Mouse (Mus musculus) intestine, embryonic 15.5 days (tissue): ENCODE measurements around the gene Gm12185. TPM values are rescaled to one million over a fixed set of nuclear protein-coding genes. Genes with fewer than 3 reads are reported as not detected.
"Not testable (repeated sequence)": the region's sequence is repeated elsewhere in the genome, so short reads cannot be mapped to it uniquely, and the experiment has no call there.

Source experiments
- ATAC-seq: fragments of 200-750 bp; cut with Nextera tagmentation; 2 replicates; pipeline ENCODE4 v1.8.0; 2017; ENCODE audit warnings: moderate TSS enrichment, moderate library complexity
- H3K27ac ChIP-seq: fragments of 300-500 bp; sonication (generic); 2 replicates; pipeline ENCODE4 v1.5.1; 2015; ENCODE audit warnings: mild to moderate bottlenecking, inconsistent platforms
- H3K27me3 ChIP-seq: fragments of 300-500 bp; sonication (generic); replicated peaks from 2 replicates; pipeline ENCODE4 v1.6.1; 2015; ENCODE audit warnings: inconsistent platforms
- H3K36me3 ChIP-seq: fragments of 300-500 bp; sonication (generic); 2 replicates; pipeline ENCODE4 v1.6.1; 2015; ENCODE audit warnings: inconsistent platforms
- H3K4me1 ChIP-seq: fragments of 300-500 bp; sonication (generic); replicated peaks from 2 replicates; pipeline ENCODE4 v1.6.1; 2015; ENCODE audit warnings: inconsistent platforms
- H3K4me2 ChIP-seq: fragments of 300-500 bp; sonication (generic); replicated peaks from 2 replicates; pipeline ENCODE4 v1.6.1; 2015; ENCODE audit warnings: mild to moderate bottlenecking, inconsistent platforms
- H3K4me3 ChIP-seq: fragments of 300-500 bp; sonication (generic); replicated peaks from 2 replicates; pipeline ENCODE4 v1.5.1; 2015; ENCODE audit warnings: inconsistent platforms
- H3K9ac ChIP-seq: fragments of 300-500 bp; sonication (generic); 2 replicates; pipeline ENCODE4 v1.6.1; 2015; ENCODE audit warnings: inconsistent platforms
- H3K9me3 ChIP-seq: fragments of 300-500 bp; sonication (generic); 2 replicates; pipeline ENCODE4 v1.6.1; 2016; ENCODE audit warnings: inconsistent platforms
- WGBS: fragments of 180-500 bp; shearing (Covaris S2); methylation state at CpG from one replicate; pipeline ENCODE4 v1.1.7; 2015; 5-methylcytosine and 5-hydroxymethylcytosine counted together
- polyA plus RNA-seq: library from polyadenylated mRNA; unstranded; fragments of >200 nt; fragmentation: Nextera tagmentation; extraction: Ambion mirVana; gene quantifications from 2 replicates; pipeline ENCODE4 v1.2.1, GENCODE M21; 2015

Gene Gm12185
- polyA plus RNA-seq, 1 experiment from 2014 or later = not detected

DNA sequence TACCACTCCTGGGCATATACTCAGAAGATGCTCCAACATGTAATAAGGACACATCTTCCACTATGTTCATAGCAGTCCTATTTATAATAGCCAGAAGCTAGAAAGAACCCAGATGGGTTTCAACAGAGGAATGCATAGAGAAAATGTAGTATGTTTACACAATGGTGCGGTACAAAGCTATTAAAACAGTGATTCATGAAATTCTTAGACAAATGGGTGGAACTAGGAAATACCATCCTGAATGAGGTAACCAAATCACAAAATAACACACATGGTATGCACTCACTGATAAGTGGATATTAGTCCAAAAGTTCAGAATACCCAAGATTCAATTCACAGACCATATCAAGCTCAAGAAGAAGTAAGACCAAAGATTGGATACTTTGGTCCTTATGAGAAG, 17.3 kb downstream of the Gm12185 start:
- WGBS = no CpG with 5 or more reads among the region's 1 CpGs
- not testable (repeated sequence) for H3K9me3 ChIP-seq, H3K4me3 ChIP-seq, H3K27ac ChIP-seq, H3K36me3 ChIP-seq, H3K4me1 ChIP-seq, ATAC-seq, H3K9ac ChIP-seq, H3K27me3 ChIP-seq, H3K4me2 ChIP-seq

DNA sequence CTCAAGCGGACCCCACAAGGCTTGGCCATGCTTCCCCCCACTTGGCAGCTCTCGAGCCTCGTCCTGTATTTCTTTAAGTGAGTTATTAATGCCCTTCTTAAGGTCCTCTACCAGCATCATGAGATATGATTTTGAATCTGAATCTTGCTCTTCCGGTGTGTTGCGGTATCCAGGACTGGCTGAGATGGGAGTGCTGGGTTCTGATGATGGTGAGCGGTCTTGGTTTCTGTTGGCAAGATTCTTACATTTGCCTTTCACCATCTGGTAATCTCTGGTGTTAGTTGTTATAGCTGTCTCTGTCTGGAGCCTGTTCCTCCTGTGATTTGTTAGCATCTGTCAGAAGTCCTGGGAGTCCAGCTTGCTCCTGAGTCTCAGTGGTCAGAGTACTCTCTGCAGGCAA, 45.9 kb downstream of the Gm12185 start, which contains the start of gene Psme2b:
Psme2b (minus strand) TSS at position 101 of the 400 bp plus-strand sequence.
- H3K27ac ChIP-seq, H3K4me1 ChIP-seq, ATAC-seq, H3K9me3 ChIP-seq, H3K27me3 ChIP-seq, H3K9ac ChIP-seq, H3K4me3 ChIP-seq, H3K36me3 ChIP-seq, H3K4me2 ChIP-seq: not testable (repeated sequence)
- 86% methylated on average over 6 of the region's 6 CpGs for WGBS

DNA sequence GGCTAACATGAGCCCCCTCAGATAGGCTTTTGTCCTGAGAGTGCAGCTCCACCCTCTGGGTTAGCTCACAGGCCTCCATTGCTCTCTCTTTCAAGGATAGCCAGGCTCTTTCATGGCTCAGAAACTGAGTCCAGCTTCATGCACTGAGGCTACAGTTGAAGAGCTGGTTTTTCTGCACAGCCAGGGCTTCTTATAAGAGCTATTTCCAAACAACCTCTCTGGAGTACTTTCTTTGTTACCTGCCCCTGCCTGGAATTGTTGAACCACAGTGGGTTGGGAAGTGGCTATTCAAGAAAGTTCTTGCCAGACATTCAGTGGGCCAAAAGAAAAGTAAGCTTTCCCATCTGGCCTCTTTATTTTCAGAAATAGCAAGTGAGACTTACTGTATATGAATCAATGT, 52.7 kb downstream of the Gm12185 start:
- not testable (repeated sequence) for ATAC-seq, H3K9ac ChIP-seq, H3K27ac ChIP-seq, H3K9me3 ChIP-seq, H3K4me3 ChIP-seq, H3K27me3 ChIP-seq, H3K4me2 ChIP-seq, H3K4me1 ChIP-seq, H3K36me3 ChIP-seq

DNA sequence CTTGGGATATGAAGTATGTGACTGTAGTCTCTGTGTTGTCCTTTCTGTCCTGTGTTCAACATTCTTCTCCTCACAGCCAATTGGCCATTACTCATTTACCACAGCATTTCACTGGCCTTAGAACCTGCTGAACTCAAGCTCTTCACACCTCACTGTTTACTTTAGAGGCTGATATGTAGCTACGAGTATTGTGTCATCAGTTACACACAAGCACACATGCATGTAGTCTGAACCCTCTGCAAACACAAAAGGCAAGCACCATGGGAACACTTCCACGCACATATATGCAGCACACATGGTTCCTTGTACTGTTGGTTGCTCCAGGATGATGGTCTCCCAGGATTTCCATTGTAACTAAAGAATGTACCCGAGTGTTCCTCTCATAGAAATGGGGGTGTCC, 56.7 kb downstream of the Gm12185 start:
- not testable (repeated sequence) for H3K36me3 ChIP-seq, H3K27ac ChIP-seq, H3K4me3 ChIP-seq, H3K4me1 ChIP-seq, H3K9ac ChIP-seq, H3K27me3 ChIP-seq, H3K9me3 ChIP-seq, ATAC-seq, H3K4me2 ChIP-seq
- WGBS = no CpG with 5 or more reads among the region's 3 CpGs

DNA sequence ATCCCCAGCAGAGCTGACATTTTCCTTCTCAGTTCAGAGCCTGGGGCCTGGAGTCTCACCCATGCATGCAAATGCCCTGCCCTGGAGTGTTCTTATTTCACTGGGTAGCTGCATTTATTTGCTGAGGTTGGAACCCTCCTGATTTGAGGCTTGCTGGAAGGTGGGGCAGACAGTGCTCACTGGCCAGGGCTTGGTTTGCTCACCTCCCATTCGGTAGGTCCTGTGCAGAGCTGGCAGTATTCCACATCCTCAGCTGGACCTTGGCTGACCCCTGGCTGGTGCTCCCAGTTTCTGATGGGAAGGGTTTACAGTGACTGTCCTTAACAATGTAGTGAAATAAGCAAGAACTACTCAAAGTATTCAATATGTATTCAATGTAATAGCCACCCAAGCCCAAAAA, 58.1 kb downstream of the Gm12185 start:
- H3K27me3 ChIP-seq, H3K4me2 ChIP-seq: not testable (repeated sequence)
- WGBS = 26% methylated on average over 1 of the region's 1 CpGs

DNA sequence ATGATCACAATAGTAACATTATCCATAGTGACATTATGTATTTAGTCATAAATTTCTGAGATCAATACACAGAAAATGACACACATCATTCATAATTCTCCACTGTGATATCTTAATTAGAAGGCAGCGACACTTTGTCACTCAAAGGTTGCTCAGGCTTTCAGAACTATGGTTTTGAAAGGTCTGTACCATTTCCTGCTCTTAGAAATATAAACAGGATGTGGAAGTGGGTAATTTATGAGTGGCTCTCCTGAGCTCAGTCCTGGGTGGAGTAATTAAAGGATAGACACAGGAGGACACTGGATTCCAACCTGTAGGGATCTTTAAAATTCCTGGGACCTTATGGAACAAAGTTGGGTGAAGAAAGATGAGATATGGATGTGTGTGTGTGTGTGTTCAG, 58.6 kb downstream of the Gm12185 start:
- 55% methylated on average over 1 of the region's 1 CpGs for WGBS
- not testable (repeated sequence) for H3K9me3 ChIP-seq, H3K4me1 ChIP-seq, H3K9ac ChIP-seq, H3K27ac ChIP-seq, ATAC-seq, H3K4me3 ChIP-seq, H3K27me3 ChIP-seq, H3K4me2 ChIP-seq, H3K36me3 ChIP-seq

More for the DNA sequence above, 58.1 kb downstream of the Gm12185 start:
- not testable (repeated sequence) for H3K4me1 ChIP-seq, H3K4me3 ChIP-seq, H3K36me3 ChIP-seq, ATAC-seq, H3K27ac ChIP-seq, H3K9me3 ChIP-seq, H3K9ac ChIP-seq

DNA sequence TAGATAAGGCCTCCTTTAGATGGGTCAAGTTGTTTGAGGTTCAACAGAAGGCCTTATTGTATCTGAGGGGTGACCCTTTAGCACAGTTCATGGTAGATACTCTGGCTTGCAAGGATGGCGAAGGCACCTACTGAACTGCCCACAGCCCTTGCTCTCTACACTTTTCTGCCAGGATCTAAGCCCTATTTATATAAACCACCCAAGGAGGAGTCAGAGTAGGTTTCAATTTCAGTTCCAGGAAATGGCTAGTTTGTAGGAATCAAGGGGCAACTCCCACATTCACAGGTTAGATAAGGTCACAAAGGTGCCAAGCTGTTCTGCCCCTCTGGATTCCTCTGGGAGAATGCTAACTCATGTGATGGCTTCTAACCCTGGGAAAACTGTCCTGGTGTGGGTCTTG, 64.0 kb downstream of the Gm12185 start:
- H3K27ac ChIP-seq, H3K36me3 ChIP-seq, H3K9me3 ChIP-seq, H3K4me2 ChIP-seq, H3K4me1 ChIP-seq, ATAC-seq, H3K9ac ChIP-seq, H3K4me3 ChIP-seq, H3K27me3 ChIP-seq: not testable (repeated sequence)
- 91% methylated on average over 1 of the region's 1 CpGs for WGBS

DNA sequence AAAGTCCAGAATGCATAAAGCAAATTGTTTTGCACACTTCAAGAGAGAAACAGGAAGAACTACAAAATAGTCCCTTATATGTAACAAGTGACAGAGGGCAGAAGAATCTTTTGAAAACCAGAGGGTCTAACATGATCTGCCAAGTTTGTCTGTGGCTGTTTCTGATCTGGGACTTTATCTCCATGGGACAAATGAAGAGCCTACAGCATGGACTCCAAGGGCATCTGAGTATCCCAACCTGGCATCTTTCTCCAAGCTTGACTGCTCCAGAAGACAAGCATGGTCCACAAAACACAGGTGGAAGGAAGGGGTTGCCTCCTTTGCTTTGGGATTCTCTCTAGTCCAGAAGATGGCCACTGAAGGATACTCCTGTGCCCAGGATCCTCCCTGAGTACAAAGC, 65.6 kb downstream of the Gm12185 start:
- H3K9ac ChIP-seq, H3K27me3 ChIP-seq, H3K36me3 ChIP-seq, H3K4me3 ChIP-seq, H3K9me3 ChIP-seq, ATAC-seq, H3K27ac ChIP-seq, H3K4me1 ChIP-seq, H3K4me2 ChIP-seq: not testable (repeated sequence)

DNA sequence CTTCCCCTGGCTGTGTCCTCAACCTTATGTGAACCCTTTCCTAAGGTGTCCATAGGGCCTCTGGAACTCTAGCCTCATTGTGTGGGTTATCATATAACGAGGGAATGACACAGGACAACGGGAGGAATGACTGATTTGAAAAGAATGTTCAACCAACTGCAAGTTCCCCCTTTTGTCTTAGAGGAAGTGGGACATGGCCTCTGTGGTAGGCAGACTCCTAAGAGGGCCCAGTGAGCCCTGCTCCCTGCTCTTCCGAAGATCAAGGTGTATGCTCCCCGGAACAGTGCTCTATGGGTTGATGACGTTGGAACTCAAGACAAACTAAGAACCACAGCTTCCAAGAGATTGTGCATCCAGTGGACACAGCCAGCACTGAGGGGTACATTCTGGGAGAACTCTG, 68.2 kb downstream of the Gm12185 start:
- H3K36me3 ChIP-seq, H3K27ac ChIP-seq, H3K27me3 ChIP-seq, H3K9ac ChIP-seq, H3K4me2 ChIP-seq, H3K4me1 ChIP-seq, ATAC-seq, H3K4me3 ChIP-seq, H3K9me3 ChIP-seq: not testable (repeated sequence)
- 80% methylated on average over 5 of the region's 5 CpGs for WGBS

DNA sequence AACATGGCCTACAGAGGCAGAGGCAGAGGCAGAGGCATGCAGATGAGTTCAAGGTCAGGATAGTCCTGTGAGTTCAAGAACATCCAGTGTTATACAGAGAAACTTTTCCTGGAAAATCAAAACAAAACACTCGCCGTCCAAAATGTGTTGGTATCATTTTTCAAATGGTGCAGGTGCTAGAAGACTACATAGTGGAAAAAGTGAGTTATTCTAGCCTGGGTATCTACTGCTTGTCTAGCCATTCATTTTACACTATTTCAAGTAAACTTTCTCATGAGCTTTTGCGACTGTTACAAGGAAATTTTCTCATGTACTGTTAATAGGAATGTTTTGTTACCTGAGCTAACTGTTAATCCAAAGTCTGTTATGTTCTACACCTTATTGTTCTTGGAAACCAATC, 73.6 kb downstream of the Gm12185 start:
- Histone ChIP-seq H3K27me3 (no peaks in the 10 kb centered on the region), H3K27ac (no peak overlapping the region), H3K36me3 (no peaks in the 10 kb centered on the region), H3K9me3 (no peaks in the 10 kb centered on the region), H3K4me2 (no peak overlapping the region), H3K4me1 (no peaks in the 10 kb centered on the region), H3K9ac (no peak overlapping the region), H3K4me3 (no peak overlapping the region)
- 77% methylated on average over 3 of the region's 3 CpGs for WGBS
- ATAC-seq = no peak

DNA sequence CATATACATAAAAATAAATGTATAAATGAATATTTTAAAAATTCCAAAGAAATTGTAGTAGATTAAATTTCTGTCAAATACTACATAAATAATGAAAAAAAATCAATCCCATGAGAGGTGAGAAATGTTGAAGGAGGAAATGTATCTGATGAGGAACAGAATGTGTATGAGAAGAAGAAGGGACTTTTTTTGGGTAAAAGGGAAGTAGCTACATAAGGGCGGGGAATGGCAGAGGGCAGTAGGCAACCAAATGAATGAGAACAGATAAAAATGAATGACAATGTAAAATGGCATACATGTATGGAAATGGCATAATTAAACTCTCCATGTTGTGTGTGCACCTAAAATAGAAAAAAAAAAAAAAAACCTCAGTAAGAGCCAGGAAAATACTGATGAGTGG, 78.4 kb downstream of the Gm12185 start:
- Histone ChIP-seq H3K9ac (no peak overlapping the region), H3K36me3 (no peaks in the 10 kb centered on the region), H3K27me3 (no peaks in the 10 kb centered on the region), H3K4me3 (no peak overlapping the region), H3K4me1 (no peaks in the 10 kb centered on the region), H3K4me2 (no peak overlapping the region), H3K27ac (no peak overlapping the region), H3K9me3 (no peaks in the 10 kb centered on the region)
- no peak for ATAC-seq
- 93% methylated on average over 1 of the region's 1 CpGs for WGBS

DNA sequence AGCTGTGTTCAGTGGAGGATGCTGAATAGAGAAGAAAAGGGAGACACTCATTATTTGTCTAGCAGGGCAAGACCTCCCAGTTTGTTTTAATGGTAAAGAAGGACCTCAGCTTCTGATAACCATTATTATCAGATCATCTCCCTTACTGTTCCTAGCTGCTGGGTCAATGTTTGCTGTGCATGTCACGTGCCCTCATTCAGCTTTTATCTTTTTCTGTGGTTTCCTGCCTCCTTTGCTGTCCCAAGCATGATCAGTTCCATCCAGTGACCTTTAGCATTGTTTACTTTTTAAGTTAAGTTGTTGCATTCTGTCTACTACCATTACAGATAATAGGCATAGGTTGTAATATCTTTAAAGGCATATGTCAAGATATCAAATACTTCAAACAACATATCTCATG, 83.6 kb downstream of the Gm12185 start:
- ATAC-seq = peak; percentile 67
- no peak overlapping the region for H3K27ac ChIP-seq

DNA sequence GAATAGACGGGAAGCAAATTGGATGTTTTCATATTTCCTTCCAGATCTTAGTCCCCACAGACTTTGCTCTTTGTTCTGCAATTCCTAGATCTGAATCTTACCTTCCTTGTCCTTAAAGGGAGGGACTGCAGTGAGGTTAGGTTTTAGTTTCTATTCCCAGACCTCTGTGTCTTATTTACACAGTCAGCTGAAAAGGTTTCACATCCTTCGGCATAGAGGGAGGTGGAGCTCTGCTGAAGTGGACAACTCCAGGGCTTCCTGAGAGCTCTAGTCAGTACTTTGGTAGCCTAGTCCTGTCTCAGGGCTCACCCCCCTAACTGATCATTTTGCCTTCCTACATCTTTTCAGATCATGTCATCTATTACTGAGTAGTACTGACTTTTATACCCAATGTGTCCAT, 90.0 kb downstream of the Gm12185 start, which contains the start of gene Gm5431:
Gm5431 (minus strand) TSS at position 194 of the 400 bp plus-strand sequence.
- Histone ChIP-seq H3K27ac (no peak within 1 kb of the TSS), H3K4me3 (no peak within 1 kb of the TSS), H3K4me2 (no peak within 1 kb of the TSS), H3K9ac (no peak within 1 kb of the TSS), H3K27me3 (no peaks in the 10 kb centered on the region), H3K36me3 (no peaks in the 10 kb centered on the region), H3K4me1 (no peaks in the 10 kb centered on the region), H3K9me3 (no peaks in the 10 kb centered on the region)
- 46% methylated on average over 2 of the region's 2 CpGs for WGBS
- ATAC-seq = no peak

More for the DNA sequence above, 83.6 kb downstream of the Gm12185 start:
- Histone ChIP-seq H3K9ac (no peak overlapping the region), H3K4me1 (no peaks in the 10 kb centered on the region), H3K4me3 (no peak overlapping the region), H3K27me3 (no peaks in the 10 kb centered on the region), H3K9me3 (no peaks in the 10 kb centered on the region), H3K36me3 (no peaks in the 10 kb centered on the region), H3K4me2 (no peak overlapping the region)
- WGBS = 35% methylated on average over 1 of the region's 1 CpGs

DNA sequence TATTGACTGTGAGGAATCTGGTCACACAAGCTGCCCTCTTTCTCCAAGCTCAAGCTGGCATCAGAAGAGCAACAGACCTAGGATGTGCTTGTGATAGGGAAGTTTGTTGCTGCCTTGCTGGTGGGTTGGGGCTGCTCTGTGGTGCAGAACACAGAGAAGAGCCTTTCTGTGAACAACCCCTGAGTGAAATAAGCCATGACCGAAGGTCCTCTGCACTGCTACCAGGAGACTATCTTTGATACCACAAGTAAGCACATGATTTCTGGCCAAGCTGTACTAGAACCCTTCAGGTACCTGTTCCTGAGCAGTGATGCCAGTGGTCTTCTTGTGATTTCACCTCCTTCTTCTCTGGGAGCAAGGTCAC, 90.5 kb downstream of the Gm12185 start:
- H3K27ac ChIP-seq, H3K4me1 ChIP-seq, H3K4me3 ChIP-seq, ATAC-seq, H3K27me3 ChIP-seq, H3K4me2 ChIP-seq, H3K9me3 ChIP-seq, H3K36me3 ChIP-seq, H3K9ac ChIP-seq: not testable (repeated sequence)
- WGBS = 96% methylated on average over 1 of the region's 1 CpGs
